Mouse (Mus musculus): Measurements from ENCODE around the gene Hipk4.
A peak's percentile ranks its signal among the peaks of the same experiment; 100 is the strongest.

DNA sequence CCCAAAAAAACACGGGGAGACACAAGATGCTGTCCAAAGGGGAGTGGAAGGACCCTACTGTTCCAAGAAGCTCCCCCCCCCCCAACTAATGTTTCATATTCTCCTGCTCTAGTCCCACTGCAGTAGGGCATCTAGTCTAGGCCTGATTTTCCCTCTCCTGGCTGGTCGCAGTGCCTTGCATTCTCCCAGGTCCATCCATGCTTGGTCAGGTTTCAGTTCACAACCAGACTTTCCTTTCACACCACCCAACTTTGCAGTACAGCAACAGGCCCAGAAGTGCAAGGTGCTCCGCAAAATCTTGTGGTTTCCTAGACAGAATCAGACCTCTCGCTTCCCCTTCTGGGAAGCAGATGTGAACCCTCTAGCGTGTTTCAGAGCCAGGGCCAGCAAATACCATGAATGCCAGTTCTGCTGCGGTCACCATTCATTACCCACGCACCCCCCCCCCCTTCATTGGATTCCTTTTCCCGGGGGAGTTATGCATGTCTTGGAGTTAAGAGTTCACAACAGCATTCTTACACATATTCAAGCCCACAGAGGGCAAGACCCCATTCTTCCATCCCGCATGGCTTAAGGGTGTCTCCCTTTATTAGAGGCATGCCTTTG, 16.2 kb upstream of the Hipk4 start:
- TF ChIP-seq JUN (IDR thresholded peaks at IDR 0.05; ENCODE audit: insufficient read depth, low read depth, low read length): peak; percentile 53; the same call in 1 of the 2 replicates
- no peak for TF ChIP-seq CTCF (conservative IDR thresholded peaks at IDR 0.05 in 1 of 2, IDR thresholded peaks at IDR 0.05 in 1 of 2; ENCODE audit: low read depth in 2 of 2, low read length in 2 of 2)
- peak; percentile 93 for TF ChIP-seq TCF12 (IDR thresholded peaks at IDR 0.05; ENCODE audit: low read depth, low read length)
- no peak for TF ChIP-seq USF1 (IDR thresholded peaks at IDR 0.05; ENCODE audit: low read depth, low read length)
- TF ChIP-seq CHD2 (IDR thresholded peaks at IDR 0.05; ENCODE audit: low read length): peak; percentile 59; the same call in 1 of the 2 replicates
